Mouse (Mus musculus) right cerebral cortex, postnatal 4 days (tissue): Measurements from ENCODE around the gene Pde4d.
A peak's percentile ranks its signal among the peaks of the same experiment; 100 is the strongest.

Experiments
- DNase-seq: peaks from one replicate; pipeline ENCODE4 v3.0.0-alpha.2; 2022

Pde4d gene

GRCm38 (mm10) chr13:109914846-109915245 lies 1465.1 kb downstream of the Pde4d start:
- no peak for DNase-seq

GRCm38 (mm10) chr13:109915501-109915900 lies 1465.8 kb downstream of the Pde4d start:
- DNase-seq = no peak

GRCm38 (mm10) chr13:109915964-109916363 lies 1466.2 kb downstream of the Pde4d start:
- no peak for DNase-seq

GRCm38 (mm10) chr13:109917551-109917950 lies 1467.8 kb downstream of the Pde4d start:
- DNase-seq = no peak

- no peak for DNase-seq
These were observed 1468.9 kb downstream of the Pde4d start for GRCm38 (mm10) chr13:109918631-109919030.

GRCm38 (mm10) chr13:109920256-109920655 lies 1470.5 kb downstream of the Pde4d start:
- DNase-seq = no peak

- no peak for DNase-seq
These were observed 1471.7 kb downstream of the Pde4d start for GRCm38 (mm10) chr13:109921336-109922038.

GRCm38 (mm10) chr13:109922228-109922627 lies 1472.5 kb downstream of the Pde4d start:
- no peak for DNase-seq

GRCm38 (mm10) chr13:109922782-109923181 lies 1473.0 kb downstream of the Pde4d start:
- no peak for DNase-seq

- no peak for DNase-seq
These were observed 1475.0 kb downstream of the Pde4d start for GRCm38 (mm10) chr13:109924771-109925170.

GRCm38 (mm10) chr13:109926277-109926920 lies 1476.7 kb downstream of the Pde4d start:
- DNase-seq = peak; percentile 70

- DNase-seq = no peak
These were observed 1478.0 kb downstream of the Pde4d start for GRCm38 (mm10) chr13:109927782-109928181.

GRCm38 (mm10) chr13:109932688-109933087 lies 1482.9 kb downstream of the Pde4d start:
- DNase-seq = peak; percentile 23

- DNase-seq = no peak
These were observed 1483.8 kb downstream of the Pde4d start for GRCm38 (mm10) chr13:109933554-109933953.

- DNase-seq = no peak
These were observed 1487.1 kb downstream of the Pde4d start for GRCm38 (mm10) chr13:109936866-109937265.

- DNase-seq = no peak
These were observed 1495.2 kb downstream of the Pde4d start for GRCm38 (mm10) chr13:109944822-109945551.

- DNase-seq = no peak
These were observed 1501.7 kb downstream of the Pde4d start for GRCm38 (mm10) chr13:109951466-109951865.

GRCm38 (mm10) chr13:109954189-109954588 lies 1504.4 kb downstream of the Pde4d start:
- no peak for DNase-seq

GRCm38 (mm10) chr13:109957953-109958352 lies 1508.2 kb downstream of the Pde4d start:
- no peak for DNase-seq

- DNase-seq = no peak
These were observed 1533.2 kb downstream of the Pde4d start for GRCm38 (mm10) chr13:109982821-109983443.

- DNase-seq = no peak
These were observed 1535.7 kb downstream of the Pde4d start for GRCm38 (mm10) chr13:109985411-109985810.

GRCm38 (mm10) chr13:109985892-109986291 lies 1536.1 kb downstream of the Pde4d start:
- no peak for DNase-seq

- DNase-seq = peak; percentile 48
These were observed 1543.2 kb downstream of the Pde4d start for GRCm38 (mm10) chr13:109992775-109993505.
